Mouse (Mus musculus) midbrain, embryonic 15.5 days (tissue): Measurements from ENCODE around the gene Sez6. TPM values are rescaled to one million over a fixed set of nuclear protein-coding genes. Genes with fewer than 3 reads are reported as not detected.

ENCODE experiments used
- ATAC-seq: fragments of 200-750 bp; cut with Nextera tagmentation; replicated peaks from 2 replicates; pipeline ENCODE4 v1.8.0; 2017; ENCODE audit warnings: moderate TSS enrichment
- H3K27ac ChIP-seq: fragments of 300-500 bp; sonication (generic); 2 replicates; pipeline ENCODE4 v1.5.1; 2015; ENCODE audit warnings: mild to moderate bottlenecking, inconsistent platforms
- H3K27me3 ChIP-seq: fragments of 300-500 bp; sonication (generic); replicated peaks from 2 replicates; pipeline ENCODE4 v1.6.1; 2015; ENCODE audit warnings: inconsistent platforms
- H3K36me3 ChIP-seq: fragments of 300-500 bp; sonication (generic); replicated peaks from 2 replicates; pipeline ENCODE4 v1.6.1; 2015; ENCODE audit warnings: inconsistent platforms
- H3K4me1 ChIP-seq: fragments of 300-500 bp; sonication (generic); 2 replicates; pipeline ENCODE4 v1.6.1; 2015; ENCODE audit warnings: inconsistent platforms
- H3K4me2 ChIP-seq: fragments of 300-500 bp; sonication (generic); 2 replicates; pipeline ENCODE4 v1.6.1; 2015; ENCODE audit warnings: inconsistent platforms, mild to moderate bottlenecking, moderate library complexity
- H3K4me3 ChIP-seq: fragments of 300-500 bp; sonication (generic); 2 replicates; pipeline ENCODE4 v1.5.1; 2015; ENCODE audit warnings: mild to moderate bottlenecking, inconsistent platforms
- H3K9ac ChIP-seq: fragments of 300-500 bp; sonication (generic); 2 replicates; pipeline ENCODE4 v1.6.1; 2015; ENCODE audit warnings: mild to moderate bottlenecking, inconsistent platforms
- H3K9me3 ChIP-seq: fragments of 300-500 bp; sonication (generic); 2 replicates; pipeline ENCODE4 v1.6.1; 2016; ENCODE audit warnings: inconsistent platforms
- WGBS: fragments of 180-500 bp; shearing (Covaris S2); methylation state at CpG from one replicate; pipeline ENCODE4 v1.1.7; 2015; ENCODE audit warnings: mixed read lengths; 5-methylcytosine and 5-hydroxymethylcytosine counted together
- polyA plus RNA-seq: library from polyadenylated mRNA; unstranded; fragments of >200 nt; fragmentation: Nextera tagmentation; extraction: Ambion mirVana; gene quantifications from 2 replicates; pipeline ENCODE4 v1.2.1, GENCODE M21; 2015

Gene Sez6
- polyA plus RNA-seq, 1 experiment from 2014 or later = 162 TPM

- WGBS = 84% methylated on average over 6 of the region's 6 CpGs
- H3K27ac ChIP-seq = no peak overlapping the region
- 0 out of 2 replicates have a peak, but pooled peaks cover 12% of the 10 kb centered on the region for H3K36me3 ChIP-seq
These were observed 47.6 kb downstream of the Sez6 start for GRCm38 (mm10) chr11:77978161-77978560.

GRCm38 (mm10) chr11:77979221-77979809, 48.7 kb downstream of the Sez6 start:
- Histone ChIP-seq H3K4me1 (peaks cover 14% of the 10 kb centered on the region), H3K27ac (no peak overlapping the region), H3K4me2 (no peak overlapping the region), H3K4me3 (no peak overlapping the region), H3K9ac (no peak overlapping the region), H3K9me3 (no peaks in the 10 kb centered on the region), H3K36me3 (0 out of 2 replicates have a peak, but pooled peaks cover 12% of the 10 kb centered on the region), H3K27me3 (no peaks in the 10 kb centered on the region)
- no peak for ATAC-seq
- 86% methylated on average over 8 of the region's 8 CpGs for WGBS

More at GRCm38 (mm10) chr11:77978161-77978560, 47.6 kb downstream of the Sez6 start:
- Histone ChIP-seq H3K4me3 (no peak overlapping the region), H3K4me1 (peaks cover 14% of the 10 kb centered on the region), H3K4me2 (no peak overlapping the region), H3K9ac (no peak overlapping the region), H3K27me3 (no peaks in the 10 kb centered on the region), H3K9me3 (no peaks in the 10 kb centered on the region)
- ATAC-seq = no peak

- 32% methylated on average over 11 of the region's 11 CpGs for WGBS
- Histone ChIP-seq H3K4me2 (peak overlapping the region; percentile 95), H3K9me3 (no peaks in the 10 kb centered on the region), H3K4me3 (peak overlapping the region; percentile 70; the same call in 1 of the 2 replicates), H3K27ac (peak overlapping the region; percentile 99), H3K4me1 (peaks cover 20% of the 10 kb centered on the region), H3K36me3 (0 out of 2 replicates have a peak, but pooled peaks cover 12% of the 10 kb centered on the region), H3K27me3 (no peaks in the 10 kb centered on the region), H3K9ac (no peak overlapping the region)
- ATAC-seq = no peak
These were observed 49.9 kb downstream of the Sez6 start for GRCm38 (mm10) chr11:77980281-77981204.

DNA sequence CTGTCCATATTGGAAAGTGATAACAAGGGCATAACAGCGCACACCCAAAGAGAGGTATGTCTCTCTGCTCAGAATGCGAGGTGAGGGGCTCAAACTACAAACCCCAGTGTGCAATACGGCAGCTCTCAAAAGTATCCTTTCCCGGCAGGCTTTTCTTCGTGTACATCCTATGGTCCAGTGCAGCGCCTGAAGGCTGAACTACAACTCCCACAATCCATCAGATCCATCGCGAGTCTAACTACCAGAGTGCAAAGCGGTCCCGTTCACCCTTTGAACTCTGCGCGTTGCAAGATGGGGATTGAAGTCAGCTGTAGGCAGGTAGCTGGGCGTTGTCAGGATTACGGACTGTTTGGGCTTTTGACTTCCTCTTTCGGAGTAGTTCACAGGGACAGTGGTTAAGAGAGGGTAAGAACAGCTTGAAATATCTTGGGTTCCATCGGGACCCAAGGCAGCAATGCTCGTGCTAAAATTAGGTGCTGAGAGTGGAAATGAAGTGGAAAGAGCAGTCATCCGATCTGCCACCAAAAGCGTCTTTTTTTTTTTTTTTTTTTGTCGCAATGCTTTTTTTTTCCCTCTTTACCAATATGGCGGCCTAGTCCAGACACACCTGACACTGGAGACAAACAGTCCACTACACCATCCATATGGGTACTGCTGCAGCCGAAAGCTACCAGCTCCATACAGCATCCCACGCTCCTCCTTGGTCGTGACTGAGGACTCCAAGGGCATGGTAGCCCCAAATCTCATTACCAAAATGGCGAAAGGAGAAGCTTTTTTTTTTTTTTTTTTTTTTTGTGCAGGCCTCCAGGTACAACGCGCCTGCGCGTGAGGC, 51.2 kb downstream of the Sez6 start:
- peaks cover 30% of the 10 kb centered on the region for H3K4me1 ChIP-seq

GRCm38 (mm10) chr11:77982441-77982905, 51.9 kb downstream of the Sez6 start, which contains the start of gene Phf12:
TSS of gene Phf12 (plus strand) at chr11:77982754.
- H3K4me2 ChIP-seq = peak within 1 kb of the TSS; percentile 95
- no peaks in the 10 kb centered on the region for H3K27me3 ChIP-seq
- ATAC-seq = peak; percentile 91
- no peaks in the 10 kb centered on the region for H3K9me3 ChIP-seq
- H3K27ac ChIP-seq = peak within 1 kb of the TSS; percentile 99
- peak within 1 kb of the TSS; percentile 70 for H3K4me3 ChIP-seq
- H3K36me3 ChIP-seq = 0 out of 2 replicates have a peak, but pooled peaks cover 6% of the 10 kb centered on the region
- under 1% methylated on average over 62 of the region's 62 CpGs for WGBS
- H3K4me1 ChIP-seq = peaks cover 30% of the 10 kb centered on the region
- peak within 1 kb of the TSS; percentile 77 for H3K9ac ChIP-seq

More for the DNA sequence above, 51.2 kb downstream of the Sez6 start:
- peak overlapping the region; percentile 70 for H3K4me3 ChIP-seq
- peak overlapping the region; percentile 53 for H3K9ac ChIP-seq
- no peaks in the 10 kb centered on the region for H3K27me3 ChIP-seq
- H3K27ac ChIP-seq = peak overlapping the region; percentile 99
- H3K9me3 ChIP-seq = no peaks in the 10 kb centered on the region
- peak; percentile 93 for ATAC-seq
- under 1% methylated on average over 29 of the region's 29 CpGs for WGBS
- peak overlapping the region; percentile 95 for H3K4me2 ChIP-seq
- 0 out of 2 replicates have a peak, but pooled peaks cover 6% of the 10 kb centered on the region for H3K36me3 ChIP-seq

DNA sequence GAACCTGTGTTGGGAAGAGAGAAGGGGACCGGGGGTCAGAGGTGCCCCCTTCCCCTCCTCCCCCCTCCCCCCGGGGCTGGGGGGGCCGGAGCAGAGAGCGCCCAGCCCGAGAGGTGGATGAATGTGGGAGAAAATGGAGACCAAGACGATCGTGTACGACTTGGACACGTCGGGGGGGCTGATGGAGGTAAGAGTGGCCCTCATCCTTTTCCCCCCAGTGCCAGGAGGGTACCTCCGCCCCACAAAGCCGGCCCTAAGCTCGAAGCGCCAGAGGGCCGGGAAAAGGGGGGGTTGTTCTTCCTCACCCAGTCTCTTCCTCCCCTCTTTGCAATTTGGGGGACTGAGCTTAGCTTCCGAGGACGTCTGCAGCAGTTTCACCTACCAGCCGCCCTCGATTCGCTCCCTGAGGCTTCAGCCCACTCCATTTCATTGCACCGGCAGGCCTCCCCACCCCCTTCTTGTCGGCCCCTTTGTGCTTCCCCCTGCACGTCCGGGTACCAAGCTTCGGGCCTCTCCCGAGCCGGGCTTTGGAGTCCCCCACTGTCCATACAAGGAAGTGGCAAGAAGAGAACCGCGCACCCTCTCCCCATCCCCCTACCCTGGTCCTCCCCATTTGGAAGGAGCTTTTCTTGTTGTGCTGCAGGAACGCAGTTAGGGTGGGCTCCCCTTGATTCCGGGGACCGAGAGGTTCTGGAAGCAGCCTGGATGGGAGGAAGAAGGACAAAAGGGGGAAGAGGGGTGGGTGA, 52.8 kb downstream of the Sez6 start:
- Histone ChIP-seq H3K9me3 (no peaks in the 10 kb centered on the region), H3K27ac (peak overlapping the region; percentile 99)
- WGBS = 0% methylated on average over 27 of the region's 32 CpGs

GRCm38 (mm10) chr11:77983937-77984835, 53.6 kb downstream of the Sez6 start:
- under 1% methylated on average over 60 of the region's 63 CpGs for WGBS
- Histone ChIP-seq H3K27me3 (no peaks in the 10 kb centered on the region), H3K4me3 (peak overlapping the region; percentile 70), H3K27ac (peak overlapping the region; percentile 99), H3K36me3 (no peaks in the 10 kb centered on the region), H3K4me1 (peaks cover 30% of the 10 kb centered on the region), H3K4me2 (peak overlapping the region; percentile 95), H3K9ac (peak overlapping the region; percentile 77), H3K9me3 (no peaks in the 10 kb centered on the region)
- ATAC-seq = no peak; the same call in 1 of the 2 replicates

More for the DNA sequence above, 52.8 kb downstream of the Sez6 start:
- Histone ChIP-seq H3K27me3 (no peaks in the 10 kb centered on the region), H3K9ac (peak overlapping the region; percentile 77), H3K4me2 (peak overlapping the region; percentile 95), H3K4me3 (peak overlapping the region; percentile 70), H3K4me1 (peaks cover 30% of the 10 kb centered on the region), H3K36me3 (no peaks in the 10 kb centered on the region)
- ATAC-seq = no peak

DNA sequence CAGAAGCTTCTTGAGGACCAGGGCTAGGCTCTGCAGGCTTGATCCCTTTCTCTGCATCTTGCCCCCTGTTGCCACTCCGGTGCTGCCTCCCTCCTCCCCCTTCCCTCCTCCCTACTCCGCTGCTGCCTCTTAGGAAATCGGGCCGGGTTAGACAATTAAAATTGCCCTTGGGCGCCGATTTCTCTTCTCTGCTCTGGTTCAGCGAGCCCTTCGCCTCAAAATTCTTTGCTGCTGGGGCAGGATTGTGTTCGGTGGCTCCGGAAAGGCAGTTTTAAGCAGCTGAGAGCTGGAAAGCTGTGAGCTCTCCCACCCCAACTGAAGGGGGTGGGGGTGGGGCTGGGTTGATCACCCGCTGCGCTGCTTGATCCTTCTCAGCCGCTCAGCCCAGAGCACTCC, 54.2 kb downstream of the Sez6 start:
- peak overlapping the region; percentile 99 for H3K27ac ChIP-seq
- H3K4me3 ChIP-seq = peak overlapping the region; percentile 70
- ATAC-seq = no peak
- no peaks in the 10 kb centered on the region for H3K27me3 ChIP-seq
- H3K9ac ChIP-seq = peak overlapping the region; percentile 77
- 1% methylated on average over 13 of the region's 13 CpGs for WGBS
- no peaks in the 10 kb centered on the region for H3K36me3 ChIP-seq
- peak overlapping the region; percentile 95 for H3K4me2 ChIP-seq
- H3K4me1 ChIP-seq = peaks cover 30% of the 10 kb centered on the region
- no peaks in the 10 kb centered on the region for H3K9me3 ChIP-seq

DNA sequence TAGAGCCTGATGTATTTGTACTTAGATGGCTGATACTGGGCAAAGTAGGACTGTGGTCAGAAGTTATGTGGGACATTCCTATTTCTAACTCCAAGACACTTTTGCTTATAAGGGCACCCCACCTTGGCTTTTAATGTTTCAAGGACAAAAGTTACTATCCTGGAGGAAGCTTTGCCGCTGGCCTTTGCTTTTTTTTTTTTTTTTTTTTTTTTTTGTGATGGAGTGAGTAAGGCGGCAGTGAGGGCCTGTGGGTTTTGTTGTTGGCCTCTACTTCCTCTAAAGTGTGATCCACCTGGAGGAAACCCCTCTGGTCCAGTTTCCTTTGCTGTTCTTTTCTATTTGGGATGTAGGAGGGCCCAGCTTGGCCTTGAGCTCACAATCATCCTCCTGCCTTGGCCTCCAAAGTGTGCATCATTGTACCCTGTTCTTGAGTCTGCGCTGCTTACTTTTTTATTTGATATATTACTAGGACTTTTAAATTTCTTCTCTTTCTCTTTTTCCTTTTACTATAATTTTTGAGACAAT, 55.0 kb downstream of the Sez6 start:
- H3K9me3 ChIP-seq = no peaks in the 10 kb centered on the region
- peak overlapping the region; percentile 99 for H3K27ac ChIP-seq
- H3K4me2 ChIP-seq = peak overlapping the region; percentile 95
- peak overlapping the region; percentile 77 for H3K9ac ChIP-seq
- no peak for ATAC-seq
- peaks cover 23% of the 10 kb centered on the region for H3K4me1 ChIP-seq
- 0 out of 2 replicates have a peak, but pooled peaks cover 3% of the 10 kb centered on the region for H3K36me3 ChIP-seq
- H3K4me3 ChIP-seq = peak overlapping the region; percentile 70
- no peaks in the 10 kb centered on the region for H3K27me3 ChIP-seq
- 64% methylated on average over 3 of the region's 3 CpGs for WGBS

DNA sequence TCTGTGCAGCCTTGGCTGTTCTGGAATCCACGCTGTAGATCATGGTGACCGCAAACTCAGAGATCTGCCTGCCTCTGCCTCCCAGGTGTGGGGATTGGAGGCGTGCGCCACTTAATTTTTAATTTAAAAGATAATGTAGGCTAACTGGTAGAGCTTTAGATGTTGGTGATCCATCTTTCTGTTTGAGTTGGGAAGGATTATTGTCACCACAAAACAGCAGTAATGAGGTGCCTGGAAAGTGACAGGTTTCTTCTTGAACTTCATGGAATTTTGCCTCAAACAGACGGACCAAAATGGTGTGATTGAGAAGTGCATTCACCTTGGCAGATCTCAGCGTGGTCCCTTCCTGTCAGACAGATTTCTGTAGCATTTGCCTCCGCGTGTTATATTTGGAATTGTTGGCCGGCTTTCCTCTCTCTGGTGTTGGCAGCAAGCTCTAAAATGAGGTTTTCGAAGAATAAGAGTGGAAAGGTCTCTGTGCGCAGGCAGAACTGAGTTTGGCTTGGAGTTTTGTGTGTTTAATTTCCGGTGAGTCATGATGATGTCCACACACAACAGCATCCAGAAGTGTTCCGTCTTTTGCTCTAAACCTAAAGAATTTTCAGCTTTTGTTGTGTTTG, 58.6 kb downstream of the Sez6 start:
- Histone ChIP-seq H3K4me1 (peaks cover 16% of the 10 kb centered on the region), H3K4me3 (no peak overlapping the region), H3K36me3 (0 out of 2 replicates have a peak, but pooled peaks cover 3% of the 10 kb centered on the region), H3K9ac (no peak overlapping the region), H3K27me3 (no peaks in the 10 kb centered on the region), H3K4me2 (no peak overlapping the region), H3K27ac (no peak overlapping the region), H3K9me3 (no peaks in the 10 kb centered on the region)
- ATAC-seq = no peak
- WGBS = 95% methylated on average over 13 of the region's 13 CpGs
